Mouse (Mus musculus) neural tube, embryonic 15.5 days (tissue): Measurements from ENCODE around the gene Retsat. TPM values are rescaled to one million over a fixed set of nuclear protein-coding genes. Genes with fewer than 3 reads are reported as not detected.

ENCODE experiments used
- ATAC-seq: fragments of 200-750 bp; cut with Nextera tagmentation; 2 replicates; pipeline ENCODE4 v1.8.0; 2017; ENCODE audit warnings: mild to moderate bottlenecking, moderate TSS enrichment, moderate library complexity; ENCODE audit not compliant: low FRiP score
- H3K27ac ChIP-seq: fragments of 300-500 bp; sonication (generic); replicated peaks from 2 replicates; pipeline ENCODE4 v1.5.1; 2015; ENCODE audit warnings: mild to moderate bottlenecking, inconsistent platforms
- H3K27me3 ChIP-seq: fragments of 300-500 bp; sonication (generic); replicated peaks from 2 replicates; pipeline ENCODE4 v1.6.1; 2015; ENCODE audit warnings: inconsistent platforms
- H3K36me3 ChIP-seq: fragments of 300-500 bp; sonication (generic); 2 replicates; pipeline ENCODE4 v1.6.1; 2015; ENCODE audit warnings: inconsistent platforms
- H3K4me1 ChIP-seq: fragments of 300-500 bp; sonication (generic); 2 replicates; pipeline ENCODE4 v1.6.1; 2015; ENCODE audit warnings: inconsistent platforms
- H3K4me2 ChIP-seq: fragments of 300-500 bp; sonication (generic); 2 replicates; pipeline ENCODE4 v1.6.1; 2015; ENCODE audit warnings: inconsistent platforms, mild to moderate bottlenecking, moderate library complexity
- H3K4me3 ChIP-seq: fragments of 300-500 bp; sonication (generic); replicated peaks from 2 replicates; pipeline ENCODE4 v1.5.1; 2015; ENCODE audit warnings: mild to moderate bottlenecking, inconsistent platforms
- H3K9ac ChIP-seq: fragments of 300-500 bp; sonication (generic); replicated peaks from 2 replicates; pipeline ENCODE4 v1.6.1; 2015; ENCODE audit warnings: mild to moderate bottlenecking, inconsistent platforms
- H3K9me3 ChIP-seq: fragments of 300-500 bp; sonication (generic); replicated peaks from 2 replicates; pipeline ENCODE4 v1.6.1; 2016; ENCODE audit warnings: inconsistent platforms
- WGBS: fragments of 180-500 bp; shearing (Covaris S2); methylation state at CpG from one replicate; pipeline ENCODE4 v1.1.7; 2015; ENCODE audit warnings: mixed read lengths; 5-methylcytosine and 5-hydroxymethylcytosine counted together
- polyA plus RNA-seq: library from polyadenylated mRNA; unstranded; fragments of >200 nt; fragmentation: Nextera tagmentation; extraction: Ambion mirVana; gene quantifications from 2 replicates; pipeline ENCODE4 v1.2.1, GENCODE M21; 2015

Retsat gene
- 4.9 and 8.2 TPM in 2 replicates for polyA plus RNA-seq

DNA sequence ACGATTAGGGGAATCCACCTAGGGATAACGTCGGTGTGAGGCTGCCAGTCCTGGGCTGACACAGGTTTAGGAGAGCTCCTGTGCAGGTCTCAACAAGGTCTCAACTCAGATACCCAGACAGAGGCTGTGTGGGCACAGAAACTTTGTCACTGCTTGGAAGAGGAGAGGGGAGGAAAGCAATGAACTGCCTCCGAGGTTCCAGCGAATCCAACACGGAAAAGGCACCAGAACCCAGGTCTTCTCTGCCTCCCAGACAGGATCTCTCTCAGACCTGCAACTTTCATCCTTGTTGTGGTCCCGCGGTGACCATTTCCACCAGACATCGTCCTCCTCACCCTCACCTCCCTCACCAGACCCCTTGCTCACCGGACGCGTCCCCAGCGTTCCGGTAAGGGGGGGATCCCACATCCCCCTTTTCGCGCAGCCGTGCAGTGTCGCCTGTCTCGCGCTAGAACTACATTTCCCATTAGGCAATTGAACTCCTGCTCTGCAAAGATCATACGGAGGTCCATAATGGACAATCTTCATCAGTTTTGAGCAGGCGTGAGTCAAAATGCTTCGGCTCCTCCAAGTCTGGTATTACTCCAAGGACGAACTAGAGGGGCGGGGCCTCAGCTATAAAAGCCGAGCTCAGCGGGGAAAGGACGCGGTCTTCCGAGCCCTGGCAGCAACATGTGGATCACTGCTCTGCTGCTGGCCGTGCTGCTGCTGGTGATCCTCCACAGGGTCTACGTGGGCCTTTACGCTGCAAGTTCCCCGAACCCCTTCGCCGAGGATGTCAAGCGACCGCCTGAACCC lies at the start of gene Retsat, which contains the start of gene Elmod3:
Gene Retsat (plus strand): TSS at position 520 of the 798 bp plus-strand sequence.
Gene Elmod3 (minus strand): TSS at position 458 of the 798 bp plus-strand sequence.
- no peaks in the 10 kb centered on the region for H3K9me3 ChIP-seq
- peak; percentile 93 for ATAC-seq
- WGBS = under 1% methylated on average over 38 of the region's 38 CpGs

DNA sequence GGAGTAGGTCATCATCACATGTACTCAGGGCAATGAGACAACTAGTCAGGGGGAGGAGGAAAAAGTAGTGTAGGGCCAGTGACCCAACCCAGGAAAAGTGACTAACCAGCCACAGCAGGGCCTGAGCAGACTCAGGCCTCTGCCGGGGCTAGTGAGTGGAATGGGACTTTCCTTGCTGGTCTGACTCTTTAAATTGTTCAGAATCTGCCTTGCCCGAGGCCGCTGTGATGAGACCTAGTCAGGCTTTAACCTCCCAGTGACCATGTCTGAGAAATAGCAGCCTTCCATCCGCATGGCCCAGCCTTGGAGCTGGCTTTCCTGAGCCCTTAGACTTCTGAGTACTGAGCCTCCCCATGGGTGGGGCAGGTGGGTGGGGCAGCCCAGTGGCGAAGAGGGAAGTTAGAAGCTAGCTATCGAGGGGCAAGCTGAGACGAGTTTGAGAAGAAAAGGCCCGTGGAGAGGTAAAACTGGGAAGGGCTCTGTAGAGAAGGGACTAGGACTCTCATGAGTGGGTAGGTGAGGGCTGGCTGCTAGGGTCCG lies 49.2 kb upstream of the Retsat start:
- no peak for ATAC-seq
- no peaks in the 10 kb centered on the region for H3K36me3 ChIP-seq
- H3K9me3 ChIP-seq = no peaks in the 10 kb centered on the region
- H3K27me3 ChIP-seq = no peaks in the 10 kb centered on the region
- no peak overlapping the region for H3K4me3 ChIP-seq
- no peak overlapping the region for H3K27ac ChIP-seq
- H3K9ac ChIP-seq = no peak overlapping the region
- no peak overlapping the region for H3K4me2 ChIP-seq
- WGBS = 71% methylated on average over 9 of the region's 9 CpGs
- peaks cover 17% of the 10 kb centered on the region for H3K4me1 ChIP-seq

More for the DNA sequence above, at the start of gene Retsat, which contains the start of gene Elmod3:
- no peaks in the 10 kb centered on the region for H3K27me3 ChIP-seq
- H3K4me3 ChIP-seq = peak within 1 kb of the TSS; percentile 73
- peak within 1 kb of the TSS; percentile 85 for H3K4me2 ChIP-seq
- H3K36me3 ChIP-seq = no peaks in the 10 kb centered on the region
- H3K9ac ChIP-seq = peak within 1 kb of the TSS; percentile 74
- H3K27ac ChIP-seq = peak within 1 kb of the TSS; percentile 79
- peaks cover 24% of the 10 kb centered on the region for H3K4me1 ChIP-seq

DNA sequence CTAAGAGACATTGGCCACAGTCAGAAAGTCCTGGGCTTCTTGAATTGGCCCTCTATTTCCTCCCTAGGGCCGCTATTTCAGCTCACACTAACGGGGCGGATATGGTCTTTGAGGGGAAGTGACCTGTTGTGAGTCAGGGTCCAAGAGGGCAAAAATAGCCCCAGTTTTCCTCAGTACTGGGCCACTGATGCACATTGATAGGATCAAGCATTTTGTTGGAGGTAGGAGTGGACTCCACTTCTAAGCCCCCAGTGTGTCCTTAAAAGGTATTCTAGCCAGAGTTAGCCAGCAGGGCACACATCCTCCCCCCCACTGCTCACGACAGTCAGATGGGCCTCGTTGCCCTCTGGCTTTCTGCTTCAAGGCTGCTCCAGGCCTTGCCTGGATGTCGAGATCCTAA lies 48.2 kb upstream of the Retsat start:
- H3K27ac ChIP-seq = no peak overlapping the region
- H3K9ac ChIP-seq = no peak overlapping the region
- H3K4me3 ChIP-seq = no peak overlapping the region
- H3K4me1 ChIP-seq = peaks cover 15% of the 10 kb centered on the region
- no peaks in the 10 kb centered on the region for H3K27me3 ChIP-seq
- H3K9me3 ChIP-seq = no peaks in the 10 kb centered on the region
- WGBS = 68% methylated on average over 6 of the region's 6 CpGs
- ATAC-seq = no peak
- no peak overlapping the region for H3K4me2 ChIP-seq
- H3K36me3 ChIP-seq = no peaks in the 10 kb centered on the region

DNA sequence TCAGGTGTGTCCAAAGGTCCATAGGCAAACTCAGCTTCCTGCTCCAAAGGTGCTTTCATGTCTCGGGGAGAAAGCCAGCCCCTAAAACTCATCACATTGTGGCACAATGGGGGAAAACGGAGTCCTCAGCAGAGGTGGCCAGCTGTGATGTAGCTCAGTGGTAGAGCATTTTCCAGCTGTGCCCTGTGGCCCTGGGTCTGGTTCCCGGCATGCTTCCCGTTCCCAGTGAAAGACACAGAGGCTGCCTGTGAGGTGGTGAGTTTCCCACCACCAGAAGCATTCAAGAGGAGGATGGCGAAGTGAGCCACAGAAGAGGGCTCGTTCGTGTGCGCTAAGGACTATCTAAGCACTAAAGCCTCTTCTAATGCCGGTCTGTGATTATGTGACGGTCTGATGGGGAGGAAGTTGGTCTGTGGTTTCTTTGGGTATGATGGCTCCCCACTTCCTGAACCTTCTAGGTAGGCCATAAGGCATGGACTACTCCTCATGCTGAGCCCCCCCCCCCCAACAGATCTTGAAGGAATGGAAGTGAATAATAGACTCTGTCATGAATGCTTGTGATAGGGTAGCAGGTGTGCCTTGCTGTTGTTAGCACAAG lies 47.7 kb upstream of the Retsat start:
- WGBS = 91% methylated on average over 10 of the region's 10 CpGs
- H3K27ac ChIP-seq = no peak overlapping the region
- ATAC-seq = no peak
- no peak overlapping the region for H3K4me2 ChIP-seq
- peaks cover 15% of the 10 kb centered on the region for H3K4me1 ChIP-seq
- no peak overlapping the region for H3K4me3 ChIP-seq
- H3K9ac ChIP-seq = no peak overlapping the region
- H3K27me3 ChIP-seq = no peaks in the 10 kb centered on the region
- no peaks in the 10 kb centered on the region for H3K9me3 ChIP-seq
- H3K36me3 ChIP-seq = no peaks in the 10 kb centered on the region

DNA sequence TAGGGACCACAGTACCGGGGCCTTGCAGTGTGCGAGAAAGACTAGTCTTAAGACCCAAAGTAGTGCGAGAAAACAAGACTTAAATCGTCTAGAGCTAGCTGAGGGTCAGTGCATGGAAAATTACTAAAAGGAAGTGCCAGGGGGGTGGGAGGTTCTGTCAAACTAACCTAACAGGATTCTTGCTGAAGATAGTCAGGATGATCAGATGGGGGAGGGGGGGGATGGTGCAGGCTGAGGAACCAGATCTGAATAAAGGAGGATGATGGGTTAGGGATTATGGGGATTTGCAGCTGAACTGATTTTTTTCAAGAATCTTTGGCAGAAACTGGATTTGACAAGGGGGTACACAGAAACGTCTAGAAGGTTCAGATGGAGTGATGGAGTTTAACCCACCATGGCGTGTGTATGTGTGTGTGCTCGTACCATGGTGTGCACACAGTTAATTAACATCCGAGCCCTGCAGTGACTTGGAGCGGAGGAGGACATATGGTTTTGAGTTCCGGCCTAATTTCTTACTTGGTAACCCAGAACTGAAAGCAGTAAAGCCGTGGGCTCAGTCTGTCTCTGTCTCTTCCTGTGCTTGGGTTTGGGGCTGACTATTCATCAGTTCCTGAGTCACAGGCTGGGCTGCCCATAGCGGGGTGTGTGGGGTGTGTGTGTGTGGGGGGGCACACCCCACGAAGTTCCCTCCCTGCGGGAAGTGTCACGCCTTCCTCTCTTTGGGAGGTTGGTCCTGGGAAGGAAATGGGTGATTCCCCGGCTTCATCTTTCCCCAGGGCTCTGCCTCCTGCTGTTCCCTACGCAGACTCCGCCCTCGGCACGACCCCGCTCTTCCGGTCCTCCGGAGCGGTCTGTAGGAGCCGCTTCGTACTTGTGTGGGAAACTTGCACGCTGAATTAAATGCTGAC lies 45.9 kb upstream of the Retsat start:
- 15% methylated on average over 27 of the region's 27 CpGs for WGBS
- H3K27me3 ChIP-seq = no peaks in the 10 kb centered on the region
- H3K4me2 ChIP-seq = peak overlapping the region; percentile 59
- H3K27ac ChIP-seq = peak overlapping the region; percentile 72
- H3K36me3 ChIP-seq = no peaks in the 10 kb centered on the region
- peak overlapping the region; percentile 43 for H3K9ac ChIP-seq
- peak; percentile 88 for ATAC-seq
- H3K4me1 ChIP-seq = peaks cover 15% of the 10 kb centered on the region
- H3K4me3 ChIP-seq = peak overlapping the region; percentile 40
- no peaks in the 10 kb centered on the region for H3K9me3 ChIP-seq

DNA sequence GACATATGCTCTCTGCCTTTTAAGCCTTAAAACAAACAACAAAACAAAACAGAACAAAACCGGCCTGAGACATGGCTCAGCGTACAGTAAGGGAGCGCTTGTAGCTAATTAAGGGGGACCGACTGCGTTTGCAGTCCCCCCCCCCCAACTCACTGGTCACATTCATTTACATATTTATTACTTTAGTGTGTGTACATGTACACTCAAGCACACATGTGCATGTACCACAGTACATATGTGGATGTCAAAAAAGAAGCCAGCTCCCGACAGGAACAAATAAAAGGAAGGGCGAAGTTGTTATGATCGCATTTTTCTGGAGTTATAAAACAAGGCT lies 45.2 kb upstream of the Retsat start:
- peak overlapping the region; percentile 59 for H3K4me2 ChIP-seq
- peaks cover 15% of the 10 kb centered on the region for H3K4me1 ChIP-seq
- ATAC-seq = 0 out of 2 replicates have a peak, but pooled peaks have one; percentile 18
- H3K4me3 ChIP-seq = peak overlapping the region; percentile 40
- no peaks in the 10 kb centered on the region for H3K36me3 ChIP-seq
- WGBS = 12% methylated on average over 8 of the region's 8 CpGs
- H3K27me3 ChIP-seq = no peaks in the 10 kb centered on the region
- H3K9me3 ChIP-seq = no peaks in the 10 kb centered on the region
- H3K27ac ChIP-seq = peak overlapping the region; percentile 72
- peak overlapping the region; percentile 43 for H3K9ac ChIP-seq

DNA sequence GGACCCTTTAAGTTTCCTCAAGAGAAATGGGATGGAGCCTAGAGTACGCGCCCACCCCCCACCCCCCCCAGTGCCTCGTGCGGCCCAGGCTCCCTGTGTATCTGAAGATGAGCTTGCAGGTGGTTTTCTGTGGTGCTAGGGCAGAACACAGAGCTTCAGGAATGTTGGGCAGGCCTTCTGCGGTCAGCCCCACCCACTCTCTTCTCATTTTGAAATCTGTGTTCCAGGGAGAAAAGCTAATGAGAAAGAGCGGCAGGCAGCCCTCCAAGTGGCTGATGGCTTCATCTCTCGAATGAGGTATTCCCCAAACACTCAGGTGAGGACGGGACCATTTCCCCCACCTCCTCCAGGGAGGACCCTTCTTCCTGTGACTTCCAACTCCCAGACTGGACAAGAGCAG lies 37.5 kb upstream of the Retsat start:
- Histone ChIP-seq H3K4me2 (no peak overlapping the region), H3K4me3 (no peak overlapping the region), H3K27ac (no peak overlapping the region), H3K9me3 (no peaks in the 10 kb centered on the region), H3K36me3 (no peaks in the 10 kb centered on the region), H3K4me1 (peaks cover 6% of the 10 kb centered on the region; the same call in 1 of the 2 replicates), H3K9ac (no peak overlapping the region), H3K27me3 (no peaks in the 10 kb centered on the region)
- 86% methylated on average over 8 of the region's 8 CpGs for WGBS
- no peak for ATAC-seq

DNA sequence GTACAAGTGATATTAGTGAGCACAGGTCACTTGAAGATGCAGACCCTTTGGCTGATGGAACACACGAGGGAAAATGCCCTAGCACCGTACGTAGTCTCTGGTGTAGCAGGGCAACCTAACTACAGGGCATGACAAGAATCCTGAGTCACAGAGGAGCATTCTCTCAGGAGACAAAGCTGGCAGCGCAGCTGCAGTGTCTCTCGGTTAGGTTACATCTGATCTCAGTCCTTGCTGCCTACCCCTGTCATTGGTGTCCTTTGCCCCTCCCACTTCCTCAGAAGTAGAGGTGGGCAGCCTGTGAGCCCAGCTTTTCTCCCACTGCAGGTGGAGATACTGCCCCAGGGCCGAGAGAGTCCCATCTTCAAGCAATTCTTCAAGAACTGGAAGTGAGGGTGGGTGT lies 35.8 kb upstream of the Retsat start:
- Histone ChIP-seq H3K9me3 (no peaks in the 10 kb centered on the region), H3K4me2 (no peak overlapping the region), H3K36me3 (0 out of 2 replicates have a peak, but pooled peaks cover under 1% of the 10 kb centered on the region), H3K27ac (no peak overlapping the region), H3K27me3 (no peaks in the 10 kb centered on the region), H3K9ac (no peak overlapping the region), H3K4me1 (peaks cover 7% of the 10 kb centered on the region; the same call in 1 of the 2 replicates), H3K4me3 (no peak overlapping the region)
- WGBS = 33% methylated on average over 6 of the region's 6 CpGs
- no peak for ATAC-seq

DNA sequence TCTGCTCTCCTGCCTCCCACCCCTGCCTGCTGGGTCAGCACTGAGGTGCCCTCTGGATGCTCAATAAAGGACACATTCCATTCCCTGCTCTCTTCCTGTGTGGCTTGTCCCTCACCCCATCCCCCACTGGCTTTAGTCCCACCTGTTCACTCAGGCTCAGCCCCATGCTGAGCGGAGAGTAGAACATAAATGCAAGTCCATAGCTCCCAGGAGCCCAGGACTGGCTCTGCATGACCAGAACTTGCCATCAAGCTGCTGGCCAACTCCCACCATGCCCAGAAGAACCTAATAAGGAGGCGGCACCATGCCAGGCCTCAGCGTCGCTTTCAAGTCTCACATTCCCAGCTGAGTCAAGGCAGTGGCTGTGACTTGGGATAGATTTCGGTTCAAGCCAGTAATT lies 35.4 kb upstream of the Retsat start:
- Histone ChIP-seq H3K9ac (no peak overlapping the region), H3K4me3 (no peak overlapping the region), H3K4me2 (no peak overlapping the region), H3K27ac (no peak overlapping the region), H3K36me3 (0 out of 2 replicates have a peak, but pooled peaks cover 4% of the 10 kb centered on the region), H3K9me3 (no peaks in the 10 kb centered on the region), H3K4me1 (peaks cover 7% of the 10 kb centered on the region; the same call in 1 of the 2 replicates), H3K27me3 (no peaks in the 10 kb centered on the region)
- WGBS = 71% methylated on average over 5 of the region's 5 CpGs
- ATAC-seq = no peak

DNA sequence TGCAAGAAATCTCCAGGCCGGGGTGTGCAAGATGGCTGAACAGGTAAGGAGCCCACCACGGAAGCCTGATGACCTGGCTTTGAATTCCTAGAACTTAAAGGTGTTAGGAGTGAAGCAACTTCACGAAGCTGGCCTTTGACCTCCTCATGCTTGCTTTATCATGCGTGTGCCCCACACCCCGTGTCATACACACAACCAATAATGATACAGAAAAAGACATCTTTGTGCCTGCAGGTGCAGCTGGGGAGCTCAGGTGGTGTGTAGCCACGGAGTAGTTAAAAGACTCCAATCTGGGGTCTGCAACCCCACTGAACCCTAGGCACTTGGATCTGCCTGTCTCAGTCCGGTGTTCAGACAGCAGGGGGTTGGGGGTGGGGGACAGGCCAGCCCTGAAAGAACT lies 32.8 kb upstream of the Retsat start:
- H3K4me1 ChIP-seq = peaks cover 7% of the 10 kb centered on the region; the same call in 1 of the 2 replicates
- H3K4me2 ChIP-seq = peak overlapping the region; percentile 22
- WGBS = 73% methylated on average over 7 of the region's 7 CpGs
- H3K27ac ChIP-seq = no peak overlapping the region
- no peaks in the 10 kb centered on the region for H3K9me3 ChIP-seq
- no peak overlapping the region for H3K4me3 ChIP-seq
- no peak overlapping the region for H3K9ac ChIP-seq
- peak; percentile 19; the same call in 1 of the 2 replicates for ATAC-seq
- H3K36me3 ChIP-seq = 0 out of 2 replicates have a peak, but pooled peaks cover 12% of the 10 kb centered on the region
- no peaks in the 10 kb centered on the region for H3K27me3 ChIP-seq

DNA sequence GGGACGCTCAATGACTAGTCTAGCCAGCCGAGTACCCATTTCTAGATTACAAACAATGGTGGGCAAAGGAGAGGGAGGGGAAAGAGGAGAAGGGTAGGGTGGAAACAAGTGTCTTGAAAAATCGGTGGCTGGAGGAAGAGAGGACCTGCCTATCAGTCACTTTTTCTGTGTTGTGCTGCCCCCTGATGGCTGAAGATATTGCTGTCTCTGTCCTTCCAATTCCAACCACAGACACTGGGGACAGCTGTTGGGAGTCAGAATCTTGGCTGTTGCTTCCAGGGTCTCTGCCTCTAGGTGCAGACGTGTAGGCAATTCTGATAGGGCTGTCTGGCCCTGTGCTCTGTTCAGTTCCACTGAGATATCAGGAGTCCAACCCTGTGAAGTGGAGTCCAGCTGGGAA lies 32.2 kb upstream of the Retsat start:
- Histone ChIP-seq H3K4me3 (no peak overlapping the region), H3K27me3 (no peaks in the 10 kb centered on the region), H3K9me3 (no peaks in the 10 kb centered on the region), H3K4me1 (peaks cover 7% of the 10 kb centered on the region; the same call in 1 of the 2 replicates), H3K36me3 (0 out of 2 replicates have a peak, but pooled peaks cover 12% of the 10 kb centered on the region), H3K4me2 (peak overlapping the region; percentile 22), H3K27ac (no peak overlapping the region), H3K9ac (no peak overlapping the region)
- 5% methylated on average over 4 of the region's 4 CpGs for WGBS
- peak; percentile 86 for ATAC-seq
